Mouse (Mus musculus) liver, embryonic 14.5 days (tissue): Measurements from ENCODE around the gene Dip2c. TPM values are rescaled to one million over a fixed set of nuclear protein-coding genes. Genes with fewer than 3 reads are reported as not detected.

Experiments
- ATAC-seq: fragments of 200-750 bp; cut with Nextera tagmentation; 2 replicates; pipeline ENCODE4 v1.8.0; 2017; ENCODE audit warnings: moderate number of reproducible peaks, mild to moderate bottlenecking, moderate library complexity; ENCODE audit not compliant: insufficient read depth
- DNase-seq, 3 experiments: peaks; one replicate each; pipeline ENCODE4 v3.0.0-alpha.2; 2012 to 2013; ENCODE audit warnings: low read depth in 3 of 3, low spot score in 3 of 3
- H3K27ac ChIP-seq: fragments of 300-500 bp; sonication (generic); 2 replicates; pipeline ENCODE4 v1.5.1; 2014; ENCODE audit warnings: moderate library complexity, mild to moderate bottlenecking, control low read depth, inconsistent platforms
- H3K27me3 ChIP-seq: fragments of 300-500 bp; sonication (generic); 2 replicates; pipeline ENCODE4 v1.6.1; 2014; ENCODE audit warnings: mild to moderate bottlenecking, low read length, moderate library complexity; ENCODE audit not compliant: control insufficient read depth, insufficient read depth
- H3K36me3 ChIP-seq: fragments of 300-500 bp; sonication (generic); replicated peaks from 2 replicates; pipeline ENCODE4 v1.6.1; 2014; ENCODE audit warnings: low read depth; ENCODE audit not compliant: control insufficient read depth, insufficient read depth
- H3K4me1 ChIP-seq, 2 experiments: fragments of 200-500 bp in 1 of 2; fragments of 300-500 bp in 1 of 2; sonication (generic) in 1 of 2; replicated peaks; 2 replicates each; pipeline ENCODE4 v1.6.1; 2012 to 2014; ENCODE audit warnings: antibody characterized with exemption in 1 of 2, inconsistent platforms in 1 of 2, low read length in 1 of 2; ENCODE audit not compliant: control insufficient read depth in 2 of 2, insufficient read depth in 2 of 2
- H3K4me2 ChIP-seq: fragments of 300-500 bp; sonication (generic); 2 replicates; pipeline ENCODE4 v1.6.1; 2014; ENCODE audit warnings: low read depth, mild to moderate bottlenecking, control low read depth, moderate library complexity
- H3K4me3 ChIP-seq, 2 experiments: fragments of 200-500 bp in 1 of 2; fragments of 300-500 bp in 1 of 2; sonication (generic) in 1 of 2; 2 replicates each; pipeline ENCODE4 v1.5.1; 2012 to 2014; ENCODE audit warnings: low read depth in 2 of 2, low read length in 2 of 2, mild to moderate bottlenecking in 2 of 2, control low read depth in 1 of 2, inconsistent platforms in 1 of 2, moderate library complexity in 1 of 2; ENCODE audit not compliant: insufficient read depth in 1 of 2
- H3K9ac ChIP-seq: fragments of 300-500 bp; sonication (generic); replicated peaks from 2 replicates; pipeline ENCODE4 v1.6.1; 2014; ENCODE audit warnings: mild to moderate bottlenecking, control low read depth, moderate library complexity
- H3K9me3 ChIP-seq: fragments of 300-500 bp; sonication (generic); 2 replicates; pipeline ENCODE4 v1.6.1; 2016; ENCODE audit warnings: low read length, mixed read lengths; ENCODE audit not compliant: control insufficient read depth
- CTCF ChIP-seq: IDR thresholded peaks from 2 replicates; pipeline ENCODE4 v1.5.1; 2016; ENCODE audit warnings: antibody characterized with exemption, low read depth, control low read depth
- EP300 ChIP-seq: IDR thresholded peaks from 2 replicates; pipeline ENCODE4 v1.6.1; 2016; ENCODE audit warnings: antibody characterized with exemption, low read depth
- WGBS: fragments of 180-500 bp; shearing (Covaris S2); extraction: QIAGEN DNeasy Blood & Tissue Kit; methylation state at CpG from one replicate; pipeline ENCODE4 v1.1.7; 2014; ENCODE audit not compliant: insufficient replicate concordance; 5-methylcytosine and 5-hydroxymethylcytosine counted together
- polyA plus RNA-seq, 2 experiments: library from polyadenylated mRNA; depleted of rRNA in 1 of 2; stranded (reverse) in 1 of 2; unstranded in 1 of 2; fragments of >200 nt; fragmentation: Nextera tagmentation in 1 of 2; extraction: Ambion mirVana in 1 of 2; gene quantifications; 2 replicates each; pipeline versions ENCODE4 v1.2.1 to v1.2.3; 2012 to 2014

Dip2c gene
- polyA plus RNA-seq, 2 experiments: 0.46 to 0.55 TPM

GRCm38 (mm10) chr13:9398846-9399245 is 122.5 kb downstream of the Dip2c start:
- ATAC-seq (no peak), DNase-seq (no peak)
- WGBS: 81% methylated on average over 1 of the region's 1 CpGs
- Histone ChIP-seq H3K4me2 (no peak overlapping the region), H3K27me3 (no peaks in the 10 kb centered on the region), H3K36me3 (no peaks in the 10 kb centered on the region), H3K9ac (no peak overlapping the region), H3K4me1 (no peaks in the 10 kb centered on the region), H3K27ac (no peak overlapping the region), H3K9me3 (no peaks in the 10 kb centered on the region), H3K4me3 (no peak overlapping the region)
- TF ChIP-seq CTCF (no peak), EP300 (no peak)

DNA sequence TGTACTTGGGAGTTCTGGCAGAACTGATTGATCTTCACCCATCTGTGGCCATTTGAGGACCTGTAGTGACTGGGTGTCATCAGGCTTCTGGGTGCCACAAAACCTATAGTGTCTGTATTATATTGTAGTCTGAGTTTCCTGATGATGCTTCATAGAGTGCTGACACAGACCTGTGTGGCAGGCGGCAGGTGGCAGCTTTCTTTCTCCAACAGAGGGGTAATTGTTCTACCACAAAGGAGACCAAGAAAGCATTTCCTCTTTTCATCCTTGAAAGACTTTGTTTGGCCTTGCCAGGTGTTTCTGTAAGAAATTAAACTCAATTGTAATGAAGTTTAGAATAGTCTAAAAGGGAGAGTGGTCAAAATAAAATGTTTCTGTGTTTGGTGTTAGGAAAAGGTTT is 129.1 kb downstream of the Dip2c start:
- WGBS: 41% methylated on average over 1 of the region's 1 CpGs
- no peak for DNase-seq
- Histone ChIP-seq H3K4me1 (no peaks in the 10 kb centered on the region), H3K4me3 (no peak overlapping the region), H3K27me3 (no peaks in the 10 kb centered on the region), H3K9ac (no peak overlapping the region), H3K4me2 (no peak overlapping the region), H3K36me3 (no peaks in the 10 kb centered on the region), H3K9me3 (no peaks in the 10 kb centered on the region), H3K27ac (no peak overlapping the region)
- ATAC-seq: no peak
- no peak for TF ChIP-seq CTCF
- no peak for TF ChIP-seq EP300

GRCm38 (mm10) chr13:9408983-9409382 is 132.7 kb downstream of the Dip2c start:
- ATAC-seq: no peak
- no peaks in the 10 kb centered on the region for H3K9me3 ChIP-seq
- no peak overlapping the region for H3K4me3 ChIP-seq
- no peaks in the 10 kb centered on the region for H3K4me1 ChIP-seq
- peak in 1 of 3 experiments; percentile 10 for DNase-seq
- H3K9ac ChIP-seq: no peak overlapping the region
- H3K27ac ChIP-seq: no peak overlapping the region
- H3K4me2 ChIP-seq: no peak overlapping the region
- no peak for TF ChIP-seq CTCF
- TF ChIP-seq EP300: no peak
- H3K36me3 ChIP-seq: no peaks in the 10 kb centered on the region
- H3K27me3 ChIP-seq: no peaks in the 10 kb centered on the region
- WGBS: 75% methylated on average over 4 of the region's 4 CpGs

- WGBS: 71% methylated on average over 3 of the region's 3 CpGs
Measured at GRCm38 (mm10) chr13:9418441-9418840, 142.1 kb downstream of the Dip2c start.

DNA sequence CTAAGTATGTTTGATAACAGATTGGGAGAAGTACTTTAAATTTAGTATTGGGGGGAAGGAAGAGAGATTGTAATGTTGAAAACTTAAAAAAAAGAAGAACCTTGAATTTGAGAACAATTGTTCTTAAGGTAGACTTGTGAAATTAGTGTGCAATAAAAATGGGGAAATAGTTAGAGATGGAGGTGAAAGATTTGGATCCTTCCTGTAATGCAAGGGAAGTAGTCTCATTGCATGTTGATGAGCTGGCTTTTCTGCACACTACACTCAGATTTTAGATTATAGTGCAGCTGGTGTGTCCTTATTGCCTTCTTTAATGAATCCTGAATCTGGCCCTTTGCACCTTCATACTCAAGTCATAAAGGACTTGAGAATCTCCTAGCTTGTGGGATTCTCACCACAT is 142.9 kb downstream of the Dip2c start:
- no peak for TF ChIP-seq EP300
- no peak for TF ChIP-seq CTCF
- ATAC-seq: no peak
- Histone ChIP-seq H3K36me3 (no peaks in the 10 kb centered on the region), H3K9ac (no peak overlapping the region), H3K27me3 (no peaks in the 10 kb centered on the region), H3K9me3 (no peaks in the 10 kb centered on the region), H3K4me1 (peaks cover 0 to 8% of the 10 kb centered on the region in 2 experiments; a peak in 2 of 4 replicates), H3K27ac (no peak overlapping the region), H3K4me3 (no peak overlapping the region), H3K4me2 (no peak overlapping the region)
- peak in 1 of 3 experiments; percentile 4 for DNase-seq

More at GRCm38 (mm10) chr13:9418441-9418840, 142.1 kb downstream of the Dip2c start:
- no peaks in the 10 kb centered on the region for H3K27me3 ChIP-seq
- no peak overlapping the region for H3K4me2 ChIP-seq
- H3K9me3 ChIP-seq: no peaks in the 10 kb centered on the region
- DNase-seq: no peak
- ATAC-seq: no peak
- H3K27ac ChIP-seq: no peak overlapping the region
- TF ChIP-seq EP300: no peak
- TF ChIP-seq CTCF: no peak
- H3K4me3 ChIP-seq: no peak overlapping the region
- no peaks in the 10 kb centered on the region for H3K36me3 ChIP-seq
- peaks cover 0 to 6% of the 10 kb centered on the region in 2 experiments; a peak in 2 of 4 replicates for H3K4me1 ChIP-seq
- H3K9ac ChIP-seq: no peak overlapping the region
